Mouse (Mus musculus): ENCODE data around the gene Itgb8.

The Itgb8 gene

DNA sequence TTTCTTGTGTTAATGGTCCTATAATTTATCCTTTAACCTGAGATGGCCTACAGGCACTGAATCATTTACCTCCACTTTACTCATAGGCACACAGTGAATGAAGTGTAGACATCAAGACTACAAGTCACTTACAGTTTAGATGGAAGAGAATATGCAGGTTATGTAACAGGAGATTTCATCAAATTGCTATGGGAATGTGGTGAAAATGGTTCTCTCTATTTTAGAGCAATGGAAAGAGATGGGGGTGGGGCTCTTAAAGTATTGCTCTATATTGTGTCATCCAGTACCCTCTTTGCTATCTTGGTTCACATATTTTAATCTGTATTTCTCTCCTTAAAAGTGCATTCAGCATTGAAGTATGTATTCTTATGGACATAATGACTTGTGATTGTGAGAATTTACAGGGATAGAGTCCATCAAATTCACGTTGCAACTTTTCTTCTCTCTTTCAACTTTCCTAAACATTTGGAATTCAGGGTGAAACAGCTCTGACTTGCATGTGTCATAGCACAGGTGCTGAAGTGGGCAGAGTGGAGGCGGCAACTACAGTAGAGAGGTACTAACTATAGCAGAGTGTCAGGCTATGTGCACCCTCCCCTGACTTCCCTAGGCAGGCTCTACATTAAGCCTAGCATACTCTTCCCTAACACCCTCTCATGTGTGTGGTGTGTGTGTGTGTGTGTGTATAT lies 29.1 kb downstream of the Itgb8 start:
- DNase-seq (ENCODE audit: low spot score): no peak

DNA sequence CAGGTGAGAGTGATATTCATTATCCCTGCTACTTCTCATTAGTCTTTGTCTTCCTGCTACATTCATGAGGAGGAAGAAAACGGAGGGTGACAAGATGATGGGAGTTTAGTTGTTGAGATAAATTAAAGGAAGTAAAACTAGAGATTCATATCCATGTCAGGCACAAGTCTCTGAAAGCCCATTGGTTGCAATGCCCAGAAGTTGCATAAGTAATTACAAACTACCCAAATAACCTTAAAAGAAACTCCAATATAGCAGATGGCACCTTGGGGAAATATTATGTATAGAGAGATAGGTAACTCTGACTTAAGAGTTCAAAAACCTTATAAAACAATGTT lies 31.2 kb downstream of the Itgb8 start:
- DNase-seq (ENCODE audit: low spot score): no peak

DNA sequence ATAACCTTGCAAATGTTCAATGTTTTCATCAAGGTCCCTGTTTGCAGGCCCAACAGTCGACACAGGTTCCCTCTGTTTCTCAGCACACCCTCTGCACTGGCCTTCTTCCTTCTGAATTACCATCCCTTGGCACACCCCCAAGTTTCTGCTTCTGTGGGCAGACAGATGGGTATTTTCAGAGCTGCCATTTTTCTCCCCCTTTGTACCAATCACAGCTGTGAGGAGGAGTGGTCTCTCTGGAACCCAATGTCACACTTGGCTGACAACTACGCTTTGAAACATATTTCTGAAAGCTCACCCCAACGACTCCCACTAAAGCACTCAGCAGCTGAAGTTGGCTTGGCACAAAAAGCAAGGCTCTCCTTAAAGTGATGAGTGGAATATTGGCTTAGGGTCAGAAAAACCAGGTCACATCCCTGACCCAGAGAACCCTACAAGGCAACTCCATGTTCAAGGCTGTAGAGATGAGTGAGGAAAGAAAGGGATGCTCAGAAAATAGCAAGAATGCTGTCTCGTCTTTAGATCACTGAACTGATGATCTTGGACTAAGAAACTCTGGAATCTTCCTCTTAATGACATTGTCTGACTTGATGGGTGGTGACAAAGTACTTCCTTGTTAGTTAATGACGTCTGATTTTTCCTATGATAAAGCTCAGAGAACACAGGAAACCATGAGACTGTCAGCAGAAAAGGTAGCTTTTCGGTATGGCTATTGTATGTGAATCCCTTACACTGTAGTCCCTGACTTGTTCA lies 31.7 kb downstream of the Itgb8 start:
- no peak for DNase-seq (ENCODE audit: low spot score)

DNA sequence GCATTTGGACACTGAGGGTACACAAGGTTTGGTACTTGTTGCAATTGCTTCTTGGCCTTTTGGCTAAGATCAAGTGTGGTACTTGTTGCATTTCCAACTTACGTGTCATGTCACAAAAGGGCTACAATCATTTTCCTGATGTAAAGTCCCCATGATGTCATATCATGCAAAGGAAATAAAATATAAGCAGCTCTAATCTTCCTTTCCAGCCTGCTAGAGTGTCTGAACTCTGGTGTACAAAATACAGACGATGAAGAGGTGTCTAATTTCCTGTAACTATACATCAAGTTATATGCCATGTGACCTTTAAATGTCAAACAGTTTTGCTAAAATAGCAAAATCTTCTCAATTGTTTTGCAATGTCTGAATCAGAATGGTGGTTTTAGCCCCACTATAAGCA lies 34.2 kb downstream of the Itgb8 start:
- no peak for DNase-seq (ENCODE audit: low spot score)

DNA sequence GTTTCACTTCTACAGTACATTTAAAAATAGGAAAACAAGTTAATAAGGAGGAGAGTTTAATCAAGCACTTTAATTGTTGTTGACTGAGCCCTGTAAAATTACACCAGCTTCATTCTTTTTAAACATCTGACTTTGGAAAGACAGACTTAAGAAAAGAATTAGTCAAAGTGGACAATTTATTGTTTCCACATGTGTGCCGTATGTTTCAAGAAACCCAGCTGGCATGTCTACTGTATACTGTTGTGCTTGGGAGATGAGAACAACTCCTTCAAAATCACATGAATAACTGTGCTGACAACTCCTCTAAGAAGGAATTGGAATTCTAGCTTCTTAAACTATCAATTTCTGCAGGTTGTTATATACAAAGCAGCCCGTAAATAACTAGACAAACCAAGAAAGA lies 35.8 kb downstream of the Itgb8 start:
- no peak for DNase-seq (ENCODE audit: low spot score)

DNA sequence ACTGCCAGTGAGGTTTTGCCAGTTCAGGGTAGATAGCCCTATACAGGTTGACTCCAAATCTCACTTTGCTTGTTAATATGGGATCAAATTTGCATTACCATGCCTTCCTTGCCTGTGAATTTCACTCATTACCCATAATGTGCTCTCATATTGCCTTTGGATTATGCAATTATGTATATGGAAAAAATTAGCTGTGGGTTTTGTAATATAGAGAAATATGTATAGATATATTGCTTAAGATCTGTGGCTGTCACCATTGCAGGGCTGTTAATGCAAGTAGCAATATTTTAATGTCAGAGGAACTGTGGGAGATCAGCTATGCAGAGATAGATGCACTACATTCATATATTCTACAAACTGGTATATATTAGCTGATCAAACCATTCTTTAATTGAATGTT lies 43.5 kb downstream of the Itgb8 start:
- DNase-seq (ENCODE audit: low spot score): no peak

DNA sequence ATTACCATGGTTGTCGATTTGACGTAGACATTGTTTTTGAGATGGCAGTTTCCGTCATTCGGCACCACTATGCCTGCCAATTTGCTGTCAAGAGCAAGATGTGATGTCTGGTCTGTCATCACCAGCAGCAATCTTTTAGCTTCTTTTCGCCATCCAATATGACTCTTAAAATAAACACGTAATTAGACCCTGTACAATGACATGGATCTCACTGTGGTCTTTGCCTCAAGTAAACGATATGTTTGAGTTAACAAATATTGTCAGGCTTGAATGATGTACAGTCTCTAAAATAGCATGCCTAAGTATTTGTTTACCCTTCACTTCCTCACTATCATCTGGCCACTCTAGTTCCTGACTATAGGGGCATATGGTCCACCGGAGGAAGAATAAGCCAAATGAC lies 48.8 kb downstream of the Itgb8 start:
- DNase-seq (ENCODE audit: low spot score): no peak

DNA sequence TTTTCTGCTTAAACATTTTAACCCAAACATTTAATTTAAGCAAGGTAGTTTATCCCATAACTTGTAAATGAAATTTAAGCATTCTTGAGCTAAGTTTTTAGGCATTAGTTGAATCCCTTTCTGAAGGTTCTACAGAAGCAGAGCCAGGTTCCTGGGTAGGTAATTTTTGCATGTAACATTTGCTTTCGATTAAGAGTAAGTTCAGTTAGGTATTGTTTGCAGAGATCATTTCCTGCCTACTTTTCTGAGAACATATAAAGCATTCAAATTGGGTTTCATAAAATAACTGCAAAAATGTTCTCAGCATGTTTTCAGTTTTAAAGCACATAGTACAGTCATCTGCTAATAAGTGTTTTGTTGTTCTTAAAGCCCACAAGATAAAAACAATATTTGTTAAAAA lies 53.2 kb downstream of the Itgb8 start:
- DNase-seq (ENCODE audit: low spot score): no peak

DNA sequence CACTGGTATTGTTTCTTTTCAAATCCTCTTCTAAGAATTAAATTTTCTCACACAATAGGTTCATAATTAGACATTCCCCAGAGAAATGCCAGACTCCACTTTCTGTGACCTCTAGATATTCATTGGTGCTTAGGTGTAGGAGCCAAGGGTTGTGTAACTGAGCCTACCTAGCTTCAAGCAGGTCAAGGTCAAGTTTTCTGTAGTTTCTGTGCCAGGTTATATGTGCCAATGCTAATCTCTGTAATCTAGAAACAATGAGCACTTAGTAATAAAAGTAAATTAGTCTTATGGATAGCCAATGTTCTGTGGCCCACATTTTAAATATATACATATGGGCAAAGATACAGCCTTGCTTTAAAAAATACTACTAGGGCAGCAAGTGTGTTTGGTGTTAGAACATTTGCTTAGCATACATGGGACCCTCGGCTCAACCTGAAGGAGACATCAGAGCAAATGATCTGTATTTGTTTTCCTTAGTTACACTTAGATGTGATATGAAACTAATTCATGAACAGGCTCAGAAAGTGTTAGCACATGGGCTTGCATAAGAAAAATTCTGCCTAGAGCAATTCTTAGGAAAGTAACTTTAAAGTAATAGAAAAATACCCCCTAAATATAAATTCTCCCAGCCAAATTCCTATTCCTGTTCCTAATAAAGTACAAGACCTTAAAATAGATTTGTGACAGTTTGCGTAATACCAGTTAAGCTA lies 56.2 kb downstream of the Itgb8 start:
- no peak for DNase-seq (ENCODE audit: low spot score)

DNA sequence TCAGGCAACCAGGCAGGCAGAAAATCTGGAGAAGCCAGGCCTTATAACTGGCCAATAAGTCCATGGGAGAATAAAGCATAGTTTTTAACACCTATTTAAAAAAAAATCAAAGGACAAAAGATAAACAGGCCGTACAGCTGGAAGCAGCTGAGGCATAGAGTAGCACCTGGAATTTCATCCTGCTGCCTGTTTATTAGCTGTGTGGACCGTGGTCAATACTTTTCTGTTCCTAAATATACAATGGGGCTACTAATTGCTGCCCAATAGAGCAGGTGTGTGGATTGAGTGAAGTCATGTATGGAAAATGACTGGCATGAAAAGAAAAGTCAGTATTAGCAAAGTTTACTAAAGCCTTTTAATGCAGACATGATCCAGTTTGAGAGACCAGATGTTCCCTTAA lies 62.6 kb downstream of the Itgb8 start:
- no peak for DNase-seq (ENCODE audit: low spot score)

DNA sequence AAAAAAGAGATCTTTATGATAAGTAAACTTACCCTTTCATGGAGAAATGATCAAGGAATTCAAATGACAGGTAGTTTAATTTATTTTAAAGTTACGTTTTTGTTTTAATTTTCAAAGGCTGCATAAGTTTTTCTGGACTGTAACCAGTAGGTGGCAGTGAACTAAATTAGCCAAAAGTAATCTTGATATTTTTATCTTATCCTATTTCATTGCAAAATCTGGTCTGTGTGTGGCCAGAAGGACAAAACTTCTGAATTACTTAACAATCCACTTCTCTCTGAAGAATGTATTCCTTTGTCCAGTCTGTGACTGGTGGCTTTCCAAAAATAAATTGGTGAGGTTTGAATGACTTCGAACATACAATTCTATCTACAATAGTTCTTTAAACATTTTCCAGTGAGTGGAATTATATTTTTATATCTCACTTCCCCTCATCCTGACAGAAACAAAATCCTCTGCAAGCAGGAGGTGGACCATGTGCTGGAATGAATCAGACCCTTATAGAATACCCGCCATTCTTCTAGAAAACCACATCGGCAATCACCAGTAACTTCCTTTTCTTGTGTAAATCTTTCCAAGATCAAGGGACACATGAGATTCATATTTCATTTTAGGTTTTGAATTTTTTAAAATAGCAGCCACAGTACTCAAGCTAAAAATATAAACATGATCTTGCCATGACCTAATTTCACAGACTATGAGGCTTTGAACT lies 68.6 kb downstream of the Itgb8 start:
- no peak for DNase-seq (ENCODE audit: low spot score)

DNA sequence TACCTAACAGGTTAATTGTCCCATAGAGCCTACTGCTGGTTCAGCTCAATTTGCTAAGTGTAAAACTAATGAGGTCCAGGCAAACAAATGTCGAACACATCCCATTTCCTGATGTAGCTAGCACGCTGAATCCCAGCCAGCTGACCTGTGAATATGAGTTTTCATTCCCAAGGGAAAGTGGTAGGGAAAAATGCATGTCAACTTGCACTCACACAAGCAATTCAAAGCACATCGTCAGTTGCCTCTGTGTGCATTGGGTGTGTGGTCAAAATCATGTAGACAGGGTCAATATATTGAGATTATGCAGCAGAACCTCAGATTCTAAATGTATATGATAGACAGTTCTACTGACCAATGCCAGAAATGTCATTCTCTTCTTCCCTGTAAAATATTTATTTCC lies 69.5 kb downstream of the Itgb8 start:
- DNase-seq (ENCODE audit: low spot score): no peak

DNA sequence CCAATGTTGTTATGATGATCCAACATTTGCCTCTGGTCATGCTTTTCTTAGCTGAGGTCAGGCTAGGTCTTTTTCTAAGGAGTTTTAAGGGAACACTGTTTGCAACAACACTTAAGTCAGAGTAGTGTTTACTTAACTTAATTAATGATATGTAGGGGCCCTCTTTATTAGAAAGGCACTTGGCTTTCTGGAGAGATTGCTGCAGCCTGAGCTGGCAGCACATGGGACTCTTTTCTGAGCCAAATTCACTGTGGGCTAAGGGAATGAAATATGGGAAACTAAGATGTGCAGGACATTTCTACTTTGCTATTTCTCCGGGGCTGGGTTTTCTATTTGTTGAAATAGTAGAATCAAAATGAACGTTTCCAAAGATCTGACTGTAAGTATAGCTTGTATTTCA lies 73.5 kb downstream of the Itgb8 start:
- no peak for DNase-seq (ENCODE audit: low spot score)

DNA sequence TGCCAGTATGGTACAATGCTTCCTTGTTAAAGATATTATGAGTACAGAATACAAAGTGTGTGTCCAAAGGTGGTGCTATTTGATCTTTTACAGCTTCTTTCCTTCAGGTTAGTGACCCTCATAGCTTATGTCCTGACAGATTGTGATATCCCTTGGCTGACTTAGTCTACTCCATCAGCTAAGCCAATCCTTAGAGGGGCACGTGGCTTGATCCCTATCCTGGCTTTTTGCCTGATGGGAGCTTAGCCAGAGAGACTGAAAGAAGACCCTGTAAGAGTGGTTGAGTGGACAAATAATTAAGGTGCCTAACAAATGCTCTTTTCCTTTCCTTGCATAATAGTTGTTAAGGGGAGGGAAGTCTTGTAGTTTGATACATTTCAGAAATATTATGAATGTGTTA lies 73.9 kb downstream of the Itgb8 start:
- DNase-seq (ENCODE audit: low spot score): no peak

DNA sequence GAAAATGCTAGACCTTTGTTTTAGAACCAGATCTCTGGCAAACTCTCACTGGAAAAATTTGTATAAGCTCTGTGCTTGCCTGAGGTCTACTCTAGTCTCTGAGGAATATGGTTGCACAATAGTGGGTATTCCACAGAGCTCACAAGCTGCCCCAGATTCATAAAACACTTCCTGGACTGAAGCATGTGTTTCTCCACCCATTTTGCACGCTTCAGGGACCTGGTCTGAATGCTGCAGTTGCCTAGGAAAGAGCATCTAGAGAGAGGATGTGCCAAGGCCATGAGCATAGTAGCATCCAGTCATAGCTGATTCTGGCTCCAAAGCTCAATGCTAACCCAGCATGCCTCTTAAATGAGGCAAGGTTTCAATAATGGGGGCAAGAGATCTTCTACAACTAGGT lies 74.4 kb downstream of the Itgb8 start:
- DNase-seq (ENCODE audit: low spot score): no peak

DNA sequence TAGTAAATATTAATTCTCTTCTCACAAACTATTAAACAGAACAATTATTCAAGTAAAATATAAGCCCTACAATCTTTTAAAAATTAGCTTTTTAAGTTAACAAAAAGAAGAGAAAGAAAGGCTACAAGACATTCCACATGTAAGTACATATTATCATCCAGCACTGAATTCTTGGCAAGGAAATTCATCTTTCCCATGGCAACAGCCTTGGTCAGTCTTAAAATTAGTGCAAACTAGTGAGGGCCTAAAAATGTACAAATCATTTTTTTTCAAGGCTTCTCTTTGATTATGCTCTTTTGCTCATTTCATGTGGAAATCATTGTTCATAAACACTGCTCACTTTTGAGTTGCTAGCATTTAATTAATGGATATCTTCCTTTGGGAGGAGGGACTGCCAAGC lies 77.8 kb downstream of the Itgb8 start:
- DNase-seq (ENCODE audit: low spot score): no peak

DNA sequence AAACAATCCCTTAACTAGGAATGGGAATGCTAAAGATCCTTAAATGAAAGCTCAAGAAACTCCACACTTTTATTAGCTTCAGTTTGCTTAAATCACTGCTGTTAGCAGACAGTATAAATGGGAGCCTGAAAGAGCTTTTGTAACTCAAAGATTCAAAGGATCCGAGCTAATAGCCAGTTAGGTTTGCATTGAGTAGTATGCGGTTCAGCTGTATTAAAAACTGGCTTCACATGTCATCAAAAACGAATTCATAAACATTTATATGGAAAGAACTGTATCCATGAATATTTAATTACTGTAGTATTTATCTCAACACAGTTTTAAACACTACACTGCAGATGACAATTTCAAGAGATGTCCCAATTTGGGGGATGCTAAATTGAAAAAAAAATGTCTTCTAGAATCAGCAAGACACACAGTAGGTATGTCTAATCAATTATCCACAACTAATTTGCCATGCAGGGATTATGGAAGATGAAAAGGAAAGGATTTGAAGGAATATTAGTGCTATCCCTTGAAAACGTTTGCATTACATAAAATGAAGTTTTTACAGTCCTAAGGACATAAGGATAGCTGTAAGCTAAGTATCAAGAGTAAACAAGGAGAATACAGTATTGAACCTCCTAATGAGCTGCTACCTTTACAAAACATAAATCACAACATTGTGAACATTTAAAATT lies 79.2 kb downstream of the Itgb8 start:
- no peak for DNase-seq (ENCODE audit: low spot score)

DNA sequence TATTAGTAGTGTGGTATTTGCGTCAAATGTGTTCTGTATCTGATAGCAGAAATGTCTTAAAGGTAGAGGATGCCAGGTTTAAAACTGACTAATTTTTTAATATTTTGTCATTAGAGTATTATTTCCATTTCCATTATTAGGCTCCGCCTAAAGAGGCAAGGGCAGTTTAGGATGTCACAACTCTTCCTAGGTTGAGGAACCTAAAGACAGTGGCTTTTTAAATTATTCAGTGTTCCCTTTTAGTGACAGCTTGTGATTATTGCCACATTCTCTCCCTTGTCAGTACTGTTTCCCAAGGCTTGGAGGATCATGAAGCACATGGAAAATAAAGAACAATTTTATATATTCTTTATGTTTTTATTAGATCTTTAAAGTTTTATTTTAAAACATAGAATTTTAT lies 80.9 kb downstream of the Itgb8 start:
- no peak for DNase-seq (ENCODE audit: low spot score)

DNA sequence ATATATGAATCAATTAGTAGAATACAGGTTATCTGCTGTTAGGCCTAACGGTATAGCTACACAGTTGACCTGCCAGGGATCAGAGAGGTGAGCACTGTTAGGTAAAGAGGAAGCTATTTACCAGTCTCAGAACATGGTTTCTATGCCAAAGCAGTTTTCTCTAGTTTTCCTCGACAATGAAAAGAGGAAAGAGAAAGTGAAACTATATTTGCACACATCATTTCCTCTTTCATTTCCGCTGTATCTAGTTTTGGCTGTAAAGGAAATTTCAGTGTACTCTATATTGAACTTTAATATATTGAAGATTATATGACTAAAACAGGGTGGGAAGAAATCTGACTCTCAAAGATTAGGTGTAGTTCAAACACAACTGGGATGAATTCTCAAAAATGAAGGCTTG lies 81.5 kb downstream of the Itgb8 start:
- DNase-seq (ENCODE audit: low spot score): peak; percentile 1

DNA sequence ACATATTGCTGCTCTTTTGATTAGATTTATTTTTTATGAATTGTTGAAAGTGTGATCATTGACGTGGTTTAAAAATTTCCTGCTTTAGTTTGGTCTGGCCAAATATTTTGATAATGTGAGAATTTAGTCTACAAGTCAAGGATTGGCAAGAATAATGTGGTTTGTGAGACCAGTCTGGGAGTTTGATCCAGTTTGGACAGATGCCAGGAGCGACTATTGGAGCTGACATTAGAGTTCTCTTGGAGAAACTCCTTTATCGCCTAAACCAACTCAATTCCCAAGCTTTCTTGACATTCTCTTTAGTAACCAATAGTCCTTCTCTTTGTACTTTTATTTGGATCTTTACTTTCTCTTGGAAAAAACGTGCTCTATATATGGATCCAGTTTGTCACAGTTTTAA lies 83.0 kb downstream of the Itgb8 start:
- no peak for DNase-seq (ENCODE audit: low spot score)

DNA sequence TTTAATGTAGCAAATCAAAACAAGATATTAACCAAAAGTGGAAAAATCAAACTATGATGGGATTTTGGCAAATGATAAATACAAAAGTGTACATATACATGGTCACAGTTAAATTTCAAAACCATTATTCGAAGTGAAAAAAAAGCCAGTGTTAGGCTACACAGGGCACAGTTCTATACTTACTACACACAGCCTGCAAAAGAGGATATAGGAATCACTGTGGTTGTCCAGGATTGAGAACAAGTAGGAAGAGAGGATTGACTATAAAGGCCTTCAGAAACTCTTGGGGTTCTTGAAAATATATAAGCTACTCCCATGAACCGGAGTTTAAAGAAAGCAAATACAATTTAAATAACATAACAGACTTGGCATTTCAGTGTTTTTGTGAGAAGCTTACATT lies 87.6 kb downstream of the Itgb8 start:
- no peak for DNase-seq (ENCODE audit: low spot score)

DNA sequence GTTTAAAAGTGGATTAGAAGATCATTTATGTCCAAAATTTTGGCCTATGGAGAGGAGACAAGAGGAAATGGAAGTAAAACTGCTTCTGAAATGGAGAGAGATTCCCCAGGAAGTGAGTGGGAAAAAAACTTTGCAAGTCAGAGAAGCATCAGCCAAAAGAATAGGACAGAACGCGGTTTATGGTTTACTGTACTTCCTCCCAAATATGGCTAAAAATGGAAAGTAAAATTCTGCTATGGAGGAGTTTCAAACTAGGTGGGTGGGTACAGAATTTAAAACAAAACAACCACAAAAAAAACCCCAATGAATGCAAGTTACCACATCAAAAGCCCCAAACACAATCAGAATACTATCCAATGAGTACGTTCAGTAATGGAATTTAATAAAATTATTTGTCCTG lies 90.8 kb downstream of the Itgb8 start:
- no peak for DNase-seq (ENCODE audit: low spot score)

Data from T-cell, adult 2 months (primary cell).